Mouse (Mus musculus) thymus, adult 2 months (tissue): ENCODE results near the gene Snd1.

Experiments used
- CTCF ChIP-seq: fragments of 200-500 bp; IDR thresholded peaks from 2 replicates; pipeline ENCODE4 v1.5.1; 2012; ENCODE audit warnings: mild to moderate bottlenecking, control low read depth, low read length, moderate library complexity, borderline replicate concordance; ENCODE audit not compliant: control insufficient read depth, poor library complexity, insufficient read depth; ENCODE audit errors: extremely low read depth
- POLR2A ChIP-seq: fragments of 200-500 bp; IDR thresholded peaks from 2 replicates; pipeline ENCODE4 v1.6.1; 2012; ENCODE audit warnings: mild to moderate bottlenecking, low read length, control low read depth, moderate library complexity; ENCODE audit not compliant: control insufficient read depth, poor library complexity, insufficient read depth; ENCODE audit errors: extremely low read depth

GRCm38 (mm10) chr6:28724776-28725175 lies 249.8 kb downstream of the Snd1 start:
- TF ChIP-seq CTCF: no peak
- no peak for TF ChIP-seq POLR2A
